Mouse (Mus musculus) embryonic stem cell, embryonic (primary cell): ENCODE results near the gene Csgalnact2.

Experiments used
- CTCF ChIA-PET, 4 experiments: fragments of 300-600 bp in 2 of 4; fragments of 350-600 bp in 2 of 4; sonication (Branson Sonifier 250); formaldehyde crosslinking; loops; one replicate each; lab custom pipeline; 2022; ENCODE audit warnings: inconsistent platforms in 2 of 4; lab: Charles Lee
- POLR2A ChIA-PET, 4 experiments: fragments of 300-600 bp in 2 of 4; fragments of 350-600 bp in 2 of 4; sonication (Branson Sonifier 250); formaldehyde crosslinking; loops; one replicate each; lab custom pipeline; 2022; ENCODE audit warnings: antibody characterized with exemption in 4 of 4, inconsistent platforms in 1 of 4; lab: Charles Lee

The Csgalnact2 gene

DNA sequence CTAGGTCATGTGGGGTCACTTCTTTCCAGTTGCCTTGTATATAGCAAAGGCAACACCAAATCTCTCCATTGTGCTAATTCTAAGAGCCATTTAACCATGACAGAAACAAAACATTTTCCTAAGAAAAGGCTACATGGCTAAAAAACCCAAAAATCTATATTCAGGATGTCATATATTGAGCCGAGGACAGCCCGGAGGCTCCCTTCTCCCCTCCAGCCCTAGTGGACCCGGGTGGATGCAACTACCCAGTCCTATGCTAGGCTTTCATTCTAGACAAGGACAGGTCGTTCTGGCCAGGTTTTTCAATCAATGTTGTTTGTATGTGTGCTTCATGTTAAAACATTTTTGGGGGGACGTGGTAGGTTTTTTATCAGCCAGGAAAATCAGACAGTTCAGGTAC, 14.2 kb upstream of the Csgalnact2 start:
- ChIA-PET CTCF (no interaction called here), POLR2A (no interaction called here)

DNA sequence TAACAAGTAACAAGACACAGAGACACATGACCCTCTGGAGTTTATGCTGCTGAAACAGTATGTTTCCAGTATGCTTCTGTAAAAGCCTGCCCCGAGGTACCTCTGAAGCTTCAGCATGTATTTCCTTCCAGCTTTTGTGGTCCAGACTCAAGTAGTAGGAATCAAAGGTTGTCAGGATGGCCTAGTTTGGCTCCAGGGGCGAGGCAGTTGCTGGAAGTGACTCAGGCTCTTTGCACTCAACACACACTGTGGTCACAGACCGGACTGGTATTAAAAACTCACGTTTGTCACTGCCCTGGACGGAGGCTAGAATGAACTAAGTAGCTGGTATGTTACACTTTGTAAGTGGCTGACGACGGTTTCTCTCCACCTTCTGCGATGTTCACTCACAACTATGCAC, 12.0 kb upstream of the Csgalnact2 start:
- ChIA-PET POLR2A (no interaction called here), CTCF (interaction anchor here in 1 of 4 experiments (0.6 kb wide), 1 partner anchor 74 kb away, joined by 3 read pairs; no protein-coding TSS in a partner anchor)

DNA sequence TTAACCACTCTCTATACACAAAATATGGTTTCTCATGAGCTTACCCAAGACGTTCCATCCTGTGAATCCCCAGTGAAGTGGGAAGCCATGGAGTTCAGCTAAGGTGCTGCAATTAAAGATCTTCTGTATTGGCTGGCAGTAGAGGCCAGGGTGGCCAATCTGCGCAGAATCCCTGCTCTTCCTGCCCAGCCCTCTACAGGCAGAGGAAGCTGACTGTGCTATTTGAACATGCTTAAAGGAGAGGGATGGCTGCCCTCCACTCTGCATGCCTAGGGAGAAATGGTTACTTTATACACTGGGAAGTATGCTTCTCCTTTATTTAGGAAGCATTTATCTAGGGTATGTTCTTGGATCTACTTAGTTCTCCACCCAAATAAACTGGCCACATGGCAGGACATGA, 11.6 kb upstream of the Csgalnact2 start:
- CTCF ChIA-PET = interaction anchor here in 1 of 4 experiments (0.6 kb wide), 1 partner anchor 74 kb away, joined by 3 read pairs; no protein-coding TSS in a partner anchor
- POLR2A ChIA-PET = interaction anchor here in 1 of 4 experiments (0.6 kb wide), 1 partner anchor 151 kb away, joined by 3 read pairs; no protein-coding TSS in a partner anchor

DNA sequence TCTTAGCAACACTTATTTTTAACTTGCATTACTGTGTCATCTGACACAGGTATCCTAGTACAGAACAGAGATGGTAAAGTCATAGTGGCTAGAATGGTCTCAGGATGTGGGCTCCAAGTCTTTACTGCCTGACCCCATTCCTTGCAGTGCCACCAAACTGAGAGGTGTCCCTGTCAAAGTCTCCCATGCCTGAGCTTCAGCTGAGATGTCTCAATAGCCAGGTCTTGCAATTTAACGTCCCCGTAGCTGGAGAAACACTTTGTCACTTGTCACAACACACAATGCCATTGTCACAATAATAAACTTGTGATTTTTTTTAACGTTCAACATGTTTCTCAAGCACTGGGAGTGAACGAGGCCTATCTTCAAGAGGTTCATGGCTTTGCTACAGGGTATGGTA, 11.2 kb upstream of the Csgalnact2 start:
- CTCF ChIA-PET = interaction anchor here in 1 of 4 experiments (0.6 kb wide), 1 partner anchor 73 kb away, joined by 3 read pairs; no protein-coding TSS in a partner anchor
- POLR2A ChIA-PET = interaction anchor here in 1 of 4 experiments (0.6 kb wide), 1 partner anchor 150 kb away, joined by 3 read pairs; no protein-coding TSS in a partner anchor

GRCm38 (mm10) chr6:118140961-118141360, 2.0 kb upstream of the Csgalnact2 start:
- ChIA-PET POLR2A (no interaction called here), CTCF (no interaction called here)

DNA sequence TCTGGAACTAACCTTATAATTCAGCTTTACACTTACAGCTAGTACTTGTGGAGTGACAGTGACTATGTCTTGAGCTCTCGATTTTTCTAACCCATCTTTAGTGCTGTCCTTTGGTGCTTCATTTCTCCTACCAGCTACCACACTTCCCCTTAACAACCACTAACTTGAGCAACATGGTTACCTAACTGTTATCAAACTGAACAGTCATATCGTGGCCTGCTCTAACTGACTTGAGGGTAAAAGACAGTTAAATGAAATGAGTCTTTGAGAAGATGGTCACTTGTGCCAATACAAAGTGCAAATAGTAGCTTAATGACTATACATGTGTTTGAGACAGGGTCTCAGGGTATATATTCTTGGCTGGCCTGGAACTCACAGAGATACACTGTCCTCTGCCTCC, 1.8 kb downstream of the Csgalnact2 start:
- CTCF ChIA-PET = no interaction called here
- POLR2A ChIA-PET = no interaction called here

- CTCF ChIA-PET = no interaction called here
- POLR2A ChIA-PET = interaction anchor here in 2 of 4 experiments (1.1 to 1.3 kb wide), 2 partner anchors 284 to 285 kb away, joined by 3 read pairs; partner anchors contain the start of gene Bms1 (in 2 of the 2)
These were observed 4.5 kb downstream of the Csgalnact2 start for GRCm38 (mm10) chr6:118134461-118134860.

- POLR2A ChIA-PET = no interaction called here
- CTCF ChIA-PET = interaction anchor here in 1 of 4 experiments (0.6 kb wide), 1 partner anchor 1322 kb away, joined by 9 read pairs; no protein-coding TSS in a partner anchor
These were observed 8.9 kb downstream of the Csgalnact2 start for GRCm38 (mm10) chr6:118130022-118130421.

DNA sequence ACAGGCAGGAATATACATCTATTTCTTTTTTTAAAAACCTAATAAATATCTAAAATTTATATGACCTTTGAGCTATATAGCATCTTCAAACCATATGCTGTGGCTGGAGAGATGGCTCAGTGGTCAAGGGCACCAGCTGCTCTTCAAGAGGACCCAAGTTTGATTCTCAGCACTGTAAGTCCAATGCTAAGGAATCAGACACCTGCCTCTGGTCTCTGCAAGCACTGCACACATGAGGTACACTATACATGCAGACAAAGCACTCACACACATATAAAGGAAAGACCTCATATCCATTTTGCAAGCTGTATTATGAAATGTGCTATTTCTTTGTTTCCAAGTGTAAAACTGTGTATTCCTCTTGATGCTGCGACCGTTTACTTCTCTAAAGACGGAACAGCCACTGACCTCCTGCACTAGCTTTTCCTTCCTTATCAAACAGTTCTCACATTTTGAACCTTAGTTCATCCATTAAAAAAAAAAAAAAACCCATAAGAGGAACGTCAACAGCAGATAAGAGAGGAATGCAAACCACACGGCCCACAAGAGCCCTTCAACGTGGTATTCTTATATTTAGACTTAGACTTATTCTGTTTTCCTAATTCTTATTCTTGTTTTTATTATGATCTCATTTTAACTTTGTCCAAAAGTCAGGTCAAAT, 11.0 kb downstream of the Csgalnact2 start:
- POLR2A ChIA-PET = interaction anchor here (0.6 to 1.2 kb wide), 4 partner anchors 11 to 260 kb away, joined by 3 to 4 read pairs (median 4); no protein-coding TSS in a partner anchor

GRCm38 (mm10) chr6:118127198-118127597, 11.7 kb downstream of the Csgalnact2 start:
- POLR2A ChIA-PET = interaction anchor here in 2 of 4 experiments (0.7 to 1.2 kb wide), 2 partner anchors 12 to 34 kb away, joined by 3 read pairs; no protein-coding TSS in a partner anchor
- CTCF ChIA-PET = no interaction called here

More for the DNA sequence above, 11.0 kb downstream of the Csgalnact2 start:
- CTCF ChIA-PET = interaction anchor here in 2 of 4 experiments (0.7 to 1.1 kb wide), 2 partner anchors 63 to 131 kb away, joined by 3 to 8 read pairs; no protein-coding TSS in a partner anchor

- ChIA-PET CTCF (no interaction called here), POLR2A (interaction anchor here in 1 of 4 experiments (1.2 kb wide), 1 partner anchor 35 kb away, joined by 3 read pairs; no protein-coding TSS in a partner anchor)
These were observed 12.4 kb downstream of the Csgalnact2 start for GRCm38 (mm10) chr6:118126577-118126976.

DNA sequence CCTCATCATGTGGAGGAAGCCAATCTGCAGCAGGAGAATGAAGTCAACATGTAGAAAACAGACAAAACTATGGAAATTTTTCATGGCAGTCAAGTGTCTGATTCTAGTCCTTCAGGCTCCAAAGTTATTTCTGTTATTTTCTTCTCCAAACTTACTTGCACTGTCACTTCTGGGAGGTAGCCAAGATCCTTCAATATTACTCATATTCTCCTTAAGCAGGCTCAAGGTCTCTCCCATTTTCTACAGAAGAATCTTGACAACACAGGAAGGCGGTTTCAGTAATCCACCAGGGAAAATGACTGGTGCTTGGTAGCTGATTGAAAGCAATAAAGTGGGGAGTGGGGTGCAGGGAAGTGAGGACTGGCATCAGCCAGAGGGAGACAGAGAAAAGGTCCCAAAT, 16.2 kb downstream of the Csgalnact2 start:
- POLR2A ChIA-PET = interaction anchor here in 1 of 4 experiments (2.7 kb wide), 1 partner anchor 16 kb away, joined by 7 read pairs; the partner anchor contains the start of gene Csgalnact2
- CTCF ChIA-PET = interaction anchor here in 1 of 4 experiments (0.5 kb wide), 1 partner anchor 60 kb away, joined by 3 read pairs; no protein-coding TSS in a partner anchor

GRCm38 (mm10) chr6:118111810-118112209, 27.1 kb downstream of the Csgalnact2 start:
- ChIA-PET CTCF (interaction anchor here in 1 of 4 experiments (0.6 kb wide), 1 partner anchor 1296 kb away, joined by 3 read pairs; no protein-coding TSS in a partner anchor), POLR2A (no interaction called here)

- ChIA-PET CTCF (interaction anchor here (0.5 to 2.6 kb wide), 28 partner anchors 9 to 424 kb away, joined by 3 to 44 read pairs (median 4); partner anchors contain the start of gene Bms1 (in 1 of the 4)), POLR2A (interaction anchor here (0.6 to 2.8 kb wide), 15 partner anchors 10 to 320 kb away, joined by 3 to 19 read pairs (median 3); partner anchors contain the start of genes Bms1 (in 1 of the 4) and Csgalnact2 (in 1 of the 4))
These were observed 39.6 kb downstream of the Csgalnact2 start for GRCm38 (mm10) chr6:118099311-118099802.

- ChIA-PET CTCF (interaction anchor here in 2 of 4 experiments (0.7 to 2.6 kb wide), 5 partner anchors 23 to 1965 kb away, joined by 3 to 30 read pairs (median 3); partner anchors contain the start of gene Bms1 (in 1 of the 2)), POLR2A (interaction anchor here in 3 of 4 experiments (0.6 to 2.8 kb wide), 3 partner anchors 32 to 321 kb away, joined by 4 to 19 read pairs (median 4); partner anchors contain the start of gene Bms1 (in 1 of the 3))
These were observed 41.1 kb downstream of the Csgalnact2 start for GRCm38 (mm10) chr6:118097765-118098365.

- POLR2A ChIA-PET = interaction anchor here in 1 of 4 experiments (1.2 kb wide), 1 partner anchor 10 kb away, joined by 3 read pairs; no protein-coding TSS in a partner anchor
These were observed 48.1 kb downstream of the Csgalnact2 start for GRCm38 (mm10) chr6:118090827-118091226.

DNA sequence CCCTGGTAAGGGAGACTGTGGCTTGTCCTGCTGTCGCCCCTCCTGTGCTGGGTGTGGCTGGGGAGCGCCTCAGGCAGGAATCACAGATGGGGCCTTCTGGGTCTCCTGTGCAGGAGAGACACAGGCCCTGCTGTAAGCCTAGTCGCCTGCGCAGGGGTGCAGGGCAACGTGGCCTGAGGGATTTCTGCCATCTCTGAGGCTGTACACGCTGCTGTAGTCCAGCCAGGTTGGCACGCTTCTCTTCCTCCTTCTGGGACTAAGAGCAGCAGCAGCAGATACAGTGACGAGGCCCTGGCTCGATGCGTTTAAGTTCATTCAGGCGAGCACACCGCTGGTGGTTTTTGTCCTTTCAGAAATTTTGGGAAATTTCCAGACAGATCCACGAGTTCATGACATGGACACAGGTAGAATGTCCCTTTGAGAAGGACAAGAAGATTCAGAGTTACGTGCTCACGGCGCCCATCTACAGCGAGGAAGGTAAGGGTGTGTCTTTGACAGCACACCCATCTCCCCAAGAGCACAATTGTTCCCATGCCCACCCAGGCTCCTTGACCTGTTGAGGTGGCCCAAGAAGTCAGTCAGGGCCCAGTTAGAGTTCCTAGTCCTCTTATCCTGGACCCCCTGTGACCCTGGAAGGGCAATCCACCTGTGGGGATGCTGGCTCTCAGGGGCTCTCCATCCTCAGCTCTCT, 50.0 kb downstream of the Csgalnact2 start:
- ChIA-PET CTCF (interaction anchor here in 1 of 4 experiments (1.5 kb wide), 1 partner anchor 24 kb away, joined by 6 read pairs; no protein-coding TSS in a partner anchor), POLR2A (interaction anchor here in 2 of 4 experiments (0.6 kb wide), 3 partner anchors 11 to 538 kb away, joined by 3 to 8 read pairs (median 3); no protein-coding TSS in a partner anchor)

More at GRCm38 (mm10) chr6:118090827-118091226, 48.1 kb downstream of the Csgalnact2 start:
- CTCF ChIA-PET = interaction anchor here in 1 of 4 experiments (1.0 kb wide), 1 partner anchor 9 kb away, joined by 3 read pairs; no protein-coding TSS in a partner anchor
